Mouse (Mus musculus): ENCODE measurements around the gene Rnf7.

DNA sequence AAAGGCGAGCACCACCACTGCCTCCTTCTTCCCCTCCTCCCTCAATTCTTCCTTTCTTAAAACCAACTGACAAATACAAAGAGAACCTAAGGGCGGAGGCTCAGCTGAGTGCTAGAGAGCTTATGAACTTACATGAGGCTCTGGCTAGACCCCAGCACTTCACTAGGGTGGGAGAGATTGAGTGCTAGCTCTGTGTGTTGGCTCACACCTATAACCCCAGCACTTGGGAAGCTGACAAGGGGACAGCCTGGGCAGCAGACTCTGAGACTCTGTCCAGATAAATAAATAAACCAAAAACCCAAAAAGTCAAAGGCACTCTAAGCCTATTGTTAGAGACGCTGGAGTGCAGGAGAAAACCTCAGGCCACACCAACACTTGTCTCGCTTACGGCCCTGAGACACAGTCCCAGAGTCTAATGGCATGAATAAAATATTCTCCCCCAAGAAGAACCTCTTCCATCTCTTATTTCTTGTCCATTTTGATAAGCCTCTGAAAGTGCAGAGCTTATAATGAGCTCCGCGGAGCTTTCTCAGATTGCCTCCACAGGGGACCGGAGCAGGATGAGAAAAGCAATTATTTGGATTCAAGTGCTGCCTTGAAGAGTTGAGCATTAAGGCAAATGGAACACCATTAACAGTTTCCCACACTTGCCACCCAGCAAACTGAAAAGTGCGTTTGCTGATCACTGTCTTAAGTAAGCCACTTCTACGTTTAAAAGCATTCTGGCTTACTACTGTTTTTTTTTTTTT is 18.2 kb downstream of the Rnf7 start:
- no peak for TF ChIP-seq CTCF (IDR thresholded peaks at IDR 0.05; ENCODE audit: low read depth, low read length)
- TF ChIP-seq POLR2A (IDR thresholded peaks at IDR 0.05; ENCODE audit: insufficient read depth, low read length), result no peak
- no peak for TF ChIP-seq EP300 (IDR thresholded peaks at IDR 0.05; ENCODE audit: insufficient read depth, low read depth, low read length)

All from ES-Bruce4 (cell line).